Mouse (Mus musculus) liver, adult 2 months (tissue): ENCODE data around the gene Tmem167. TPM values are rescaled to one million over a fixed set of nuclear protein-coding genes. Genes with fewer than 3 reads are reported as not detected.

ENCODE experiments used
- DNase-seq: peaks from one replicate; pipeline ENCODE4 v3.0.0-alpha.2; 2011; ENCODE audit warnings: low read depth, low spot score; ENCODE audit errors: extremely low read depth
- H3K27ac ChIP-seq: fragments of 200-500 bp; replicated peaks from 2 replicates; pipeline ENCODE4 v1.5.1; 2012; ENCODE audit warnings: low read depth, mild to moderate bottlenecking, control low read depth, inconsistent platforms, low read length; ENCODE audit not compliant: insufficient read depth
- H3K27me3 ChIP-seq: fragments of 200-500 bp; 2 replicates; pipeline ENCODE4 v1.6.1; 2012; ENCODE audit warnings: mild to moderate bottlenecking, moderate library complexity, low read length, inconsistent platforms; ENCODE audit not compliant: control insufficient read depth, insufficient read depth
- H3K36me3 ChIP-seq: fragments of 200-500 bp; 2 replicates; pipeline ENCODE4 v1.6.1; 2012; ENCODE audit warnings: low read length, inconsistent platforms; ENCODE audit not compliant: control insufficient read depth, insufficient read depth
- H3K4me1 ChIP-seq: fragments of 200-500 bp; 2 replicates; pipeline ENCODE4 v1.6.1; 2011; ENCODE audit warnings: low read length; ENCODE audit not compliant: control insufficient read depth, insufficient read depth
- H3K4me3 ChIP-seq: fragments of 200-500 bp; 2 replicates; pipeline ENCODE4 v1.5.1; 2011; ENCODE audit warnings: low read depth, mild to moderate bottlenecking, control low read depth, low read length, moderate library complexity; ENCODE audit not compliant: insufficient read depth
- H3K79me2 ChIP-seq: fragments of 200-500 bp; 2 replicates; pipeline ENCODE4 v1.6.1; 2012; ENCODE audit warnings: inconsistent platforms, mild to moderate bottlenecking, low read length, moderate library complexity; ENCODE audit not compliant: control insufficient read depth, insufficient read depth
- H3K9ac ChIP-seq: fragments of 200-500 bp; 2 replicates; pipeline ENCODE4 v1.6.1; 2012; ENCODE audit warnings: low read depth, mild to moderate bottlenecking, control low read depth, inconsistent platforms, low read length
- CTCF ChIP-seq: fragments of 200-500 bp; IDR thresholded peaks from 2 replicates; pipeline ENCODE4 v1.5.1; 2011; ENCODE audit warnings: low read depth, low read length, control low read depth
- POLR2A ChIP-seq: fragments of 200-500 bp; IDR thresholded peaks from 2 replicates; pipeline ENCODE4 v1.6.1; 2011; ENCODE audit warnings: low read length, control low read depth; ENCODE audit not compliant: insufficient read depth; ENCODE audit errors: extremely low read depth
- WGBS: fragments of 180-500 bp; shearing (Covaris S2); methylation state at CpG from one replicate; pipeline ENCODE4 v1.1.7; 2018; 5-methylcytosine and 5-hydroxymethylcytosine counted together
- polyA plus RNA-seq: library from polyadenylated mRNA; depleted of rRNA; stranded (reverse); fragments of >200 nt; gene quantifications from 2 replicates; pipeline ENCODE4 v1.2.3, GENCODE M21; 2012
- total RNA-seq: library from RNA; depleted of rRNA; stranded (reverse); fragments of >200 nt; gene quantifications from 2 replicates; pipeline ENCODE4 v1.2.3, GENCODE M21; 2014

Tmem167 gene
- total and polyA plus RNA-seq, 2 experiments: 3.6 to 13.0 TPM

DNA sequence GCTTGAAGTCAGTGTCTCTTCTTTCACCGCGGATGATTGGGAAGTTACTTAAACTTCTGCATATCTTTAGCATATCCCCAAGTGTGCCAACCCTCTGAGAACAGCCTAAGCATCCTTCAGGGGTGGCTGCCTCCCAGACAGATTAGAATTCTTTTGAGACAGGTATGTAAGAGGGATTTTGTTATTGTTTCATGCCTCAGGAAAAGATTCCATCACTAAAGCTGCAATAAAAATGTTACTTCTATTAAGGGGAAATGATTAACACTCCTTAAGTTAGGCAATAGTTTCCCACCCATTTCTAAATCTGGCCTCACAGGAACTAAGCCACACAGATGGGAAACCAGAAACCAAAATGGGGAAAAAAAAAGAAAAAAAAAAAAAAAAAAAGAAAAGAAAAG, 81.9 kb downstream of the Tmem167 start:
- Histone ChIP-seq H3K27ac (no peak overlapping the region), H3K4me3 (no peak overlapping the region), H3K9ac (no peak overlapping the region), H3K36me3 (no peaks in the 10 kb centered on the region), H3K79me2 (no peaks in the 10 kb centered on the region), H3K4me1 (no peaks in the 10 kb centered on the region), H3K27me3 (no peaks in the 10 kb centered on the region)
- no peak for DNase-seq
- no peak for TF ChIP-seq CTCF
- TF ChIP-seq POLR2A: no peak
- 35% methylated on average over 2 of the region's 2 CpGs for WGBS

DNA sequence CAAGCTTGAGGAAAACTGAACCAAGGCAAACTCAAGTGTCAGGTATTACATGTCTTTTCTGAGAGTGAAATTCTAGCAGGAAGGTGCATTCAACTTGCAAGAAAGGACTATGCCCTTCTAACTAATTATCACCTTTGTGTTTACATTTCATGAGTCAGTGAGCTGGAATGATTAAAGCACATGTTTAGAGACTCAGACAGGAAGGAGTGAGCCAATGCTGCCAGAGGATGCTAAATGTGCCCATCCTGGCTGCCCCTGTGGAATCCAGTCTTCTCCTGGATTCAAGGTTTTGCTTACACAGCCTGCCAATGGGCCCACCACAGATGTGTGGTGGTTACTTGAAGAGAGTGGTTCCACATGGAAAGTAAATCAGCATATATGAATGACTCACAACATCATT, 82.5 kb downstream of the Tmem167 start:
- H3K27ac ChIP-seq: no peak overlapping the region
- no peaks in the 10 kb centered on the region for H3K27me3 ChIP-seq
- H3K4me1 ChIP-seq: no peaks in the 10 kb centered on the region
- TF ChIP-seq CTCF (no peak), POLR2A (no peak)
- H3K9ac ChIP-seq: no peak overlapping the region
- no peak for DNase-seq
- H3K36me3 ChIP-seq: no peaks in the 10 kb centered on the region
- H3K4me3 ChIP-seq: no peak overlapping the region
- H3K79me2 ChIP-seq: no peaks in the 10 kb centered on the region

GRCm38 (mm10) chr13:90175662-90176061, 86.7 kb downstream of the Tmem167 start:
- Histone ChIP-seq H3K9ac (no peak overlapping the region), H3K36me3 (no peaks in the 10 kb centered on the region), H3K27me3 (no peaks in the 10 kb centered on the region), H3K79me2 (no peaks in the 10 kb centered on the region), H3K27ac (no peak overlapping the region), H3K4me3 (no peak overlapping the region), H3K4me1 (no peaks in the 10 kb centered on the region)
- DNase-seq: no peak
- 61% methylated on average over 2 of the region's 2 CpGs for WGBS
- TF ChIP-seq POLR2A (no peak), CTCF (no peak)

DNA sequence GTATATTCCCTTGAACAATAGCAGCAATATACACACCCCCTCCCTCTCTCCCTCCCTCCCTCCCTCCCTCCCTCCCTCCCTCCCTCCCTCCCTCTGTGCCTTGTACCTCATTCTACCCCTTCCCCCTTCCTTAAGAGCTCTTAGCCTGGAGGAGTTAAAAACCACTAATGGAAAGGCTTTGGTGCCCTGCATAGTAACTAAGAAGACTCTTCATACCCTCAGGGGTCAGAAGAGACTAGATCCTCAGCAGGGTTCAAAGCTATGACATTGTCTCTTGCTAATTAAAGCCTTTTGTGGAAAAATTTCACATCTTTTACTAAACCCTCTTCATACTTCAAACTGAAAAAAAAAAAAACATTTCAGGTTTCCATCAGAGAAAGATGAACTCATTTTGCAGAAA, 93.3 kb downstream of the Tmem167 start:
- no peak for TF ChIP-seq CTCF
- TF ChIP-seq POLR2A: no peak
- no peak for DNase-seq
- Histone ChIP-seq H3K79me2 (no peaks in the 10 kb centered on the region), H3K36me3 (no peaks in the 10 kb centered on the region), H3K4me3 (no peak overlapping the region), H3K27me3 (no peaks in the 10 kb centered on the region), H3K9ac (no peak overlapping the region), H3K4me1 (no peaks in the 10 kb centered on the region), H3K27ac (no peak overlapping the region)

DNA sequence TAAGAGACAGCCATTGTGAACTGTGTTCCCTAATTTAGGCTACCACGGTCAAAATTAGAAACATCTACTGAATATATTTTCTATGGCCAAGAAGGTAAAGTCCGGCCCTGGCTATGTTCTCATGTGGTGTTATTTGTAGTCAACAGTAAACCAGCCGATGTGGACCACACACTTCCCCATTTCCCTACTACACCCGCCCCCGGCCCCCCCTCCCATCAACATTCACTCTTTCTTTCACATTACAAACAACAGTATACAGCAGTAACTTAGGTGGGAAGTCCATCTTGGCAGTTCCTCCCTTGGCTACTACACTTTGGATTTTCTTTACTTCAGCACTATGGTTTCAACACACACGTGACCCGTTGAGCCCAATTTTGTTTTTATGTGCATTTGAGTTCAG, 94.6 kb downstream of the Tmem167 start:
- WGBS: 89% methylated on average over 7 of the region's 7 CpGs

DNA sequence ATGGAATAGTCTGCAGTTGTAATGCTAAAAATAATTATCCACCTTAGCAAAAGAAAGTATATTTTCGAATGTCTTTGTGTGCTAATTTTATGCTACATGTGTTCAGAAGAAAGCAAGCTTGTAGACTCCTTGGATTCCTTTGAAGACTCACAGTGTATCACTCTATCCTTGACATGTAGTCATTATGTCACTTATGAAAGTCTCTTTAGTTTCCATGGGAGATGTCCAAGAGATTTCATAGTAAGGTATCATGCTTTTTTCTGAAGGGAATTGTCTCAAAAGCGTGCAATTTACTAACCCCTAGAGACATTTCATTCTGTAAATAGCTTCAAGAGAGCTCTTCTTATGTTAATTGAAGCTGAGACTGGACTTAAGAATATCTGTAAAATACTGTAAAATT, 97.8 kb downstream of the Tmem167 start:
- 85% methylated on average over 2 of the region's 2 CpGs for WGBS

More for the DNA sequence above, 94.6 kb downstream of the Tmem167 start:
- H3K79me2 ChIP-seq: no peaks in the 10 kb centered on the region
- H3K4me1 ChIP-seq: no peaks in the 10 kb centered on the region
- DNase-seq: no peak
- H3K4me3 ChIP-seq: no peak overlapping the region
- no peaks in the 10 kb centered on the region for H3K27me3 ChIP-seq
- no peaks in the 10 kb centered on the region for H3K36me3 ChIP-seq
- H3K27ac ChIP-seq: no peak overlapping the region
- TF ChIP-seq CTCF: no peak
- TF ChIP-seq POLR2A: no peak
- H3K9ac ChIP-seq: no peak overlapping the region

More for the DNA sequence above, 97.8 kb downstream of the Tmem167 start:
- H3K79me2 ChIP-seq: no peaks in the 10 kb centered on the region
- no peak for DNase-seq
- no peak for TF ChIP-seq CTCF
- no peak for TF ChIP-seq POLR2A
- no peak overlapping the region for H3K27ac ChIP-seq
- no peaks in the 10 kb centered on the region for H3K27me3 ChIP-seq
- H3K36me3 ChIP-seq: no peaks in the 10 kb centered on the region
- H3K4me1 ChIP-seq: no peaks in the 10 kb centered on the region
- H3K4me3 ChIP-seq: no peak overlapping the region
- no peak overlapping the region for H3K9ac ChIP-seq
